Mouse (Mus musculus) lung, embryonic 16.5 days (tissue): ENCODE results near the gene Pdxp. TPM values are rescaled to one million over a fixed set of nuclear protein-coding genes. Genes with fewer than 3 reads are reported as not detected.

Source experiments
- ATAC-seq: fragments of 200-750 bp; cut with Nextera tagmentation; 2 replicates; pipeline ENCODE4 v1.8.0; 2017; ENCODE audit warnings: low read depth, mild to moderate bottlenecking, moderate library complexity
- H3K27ac ChIP-seq: fragments of 300-500 bp; sonication (generic); 2 replicates; pipeline ENCODE4 v1.5.1; 2014; ENCODE audit warnings: mild to moderate bottlenecking, control low read depth, low read length
- H3K27me3 ChIP-seq: fragments of 300-500 bp; sonication (generic); 2 replicates; pipeline ENCODE4 v1.6.1; 2014; ENCODE audit warnings: low read depth, low read length, mixed read lengths; ENCODE audit not compliant: control insufficient read depth, insufficient read depth
- H3K36me3 ChIP-seq: fragments of 300-500 bp; sonication (generic); 2 replicates; pipeline ENCODE4 v1.6.1; 2014; ENCODE audit warnings: low read length; ENCODE audit not compliant: control insufficient read depth, insufficient read depth
- H3K4me1 ChIP-seq: fragments of 300-500 bp; sonication (generic); replicated peaks from 2 replicates; pipeline ENCODE4 v1.6.1; 2014; ENCODE audit warnings: low read length, mixed read lengths; ENCODE audit not compliant: control insufficient read depth, insufficient read depth
- H3K4me2 ChIP-seq: fragments of 300-500 bp; sonication (generic); 2 replicates; pipeline ENCODE4 v1.6.1; 2014; ENCODE audit warnings: low read depth, low read length, control low read depth
- H3K4me3 ChIP-seq: fragments of 300-500 bp; sonication (generic); 2 replicates; pipeline ENCODE4 v1.5.1; 2014; ENCODE audit warnings: mild to moderate bottlenecking, low read length, control low read depth
- H3K9ac ChIP-seq: fragments of 300-500 bp; sonication (generic); 2 replicates; pipeline ENCODE4 v1.6.1; 2014; ENCODE audit warnings: low read length, control low read depth
- H3K9me3 ChIP-seq: fragments of 300-500 bp; sonication (generic); 2 replicates; pipeline ENCODE4 v1.6.1; 2016; ENCODE audit warnings: low read length; ENCODE audit not compliant: control insufficient read depth
- WGBS: fragments of 180-500 bp; shearing (Covaris S2); extraction: QIAGEN DNeasy Blood & Tissue Kit; methylation state at CpG from one replicate; pipeline ENCODE4 v1.1.7; 2014; 5-methylcytosine and 5-hydroxymethylcytosine counted together
- polyA plus RNA-seq: library from polyadenylated mRNA; unstranded; fragments of >200 nt; fragmentation: Nextera tagmentation; extraction: Ambion mirVana; gene quantifications from 2 replicates; pipeline ENCODE4 v1.2.1, GENCODE M21; 2015

The Pdxp gene
- polyA plus RNA-seq, 1 experiment from 2014 or later: 8.0 TPM

DNA sequence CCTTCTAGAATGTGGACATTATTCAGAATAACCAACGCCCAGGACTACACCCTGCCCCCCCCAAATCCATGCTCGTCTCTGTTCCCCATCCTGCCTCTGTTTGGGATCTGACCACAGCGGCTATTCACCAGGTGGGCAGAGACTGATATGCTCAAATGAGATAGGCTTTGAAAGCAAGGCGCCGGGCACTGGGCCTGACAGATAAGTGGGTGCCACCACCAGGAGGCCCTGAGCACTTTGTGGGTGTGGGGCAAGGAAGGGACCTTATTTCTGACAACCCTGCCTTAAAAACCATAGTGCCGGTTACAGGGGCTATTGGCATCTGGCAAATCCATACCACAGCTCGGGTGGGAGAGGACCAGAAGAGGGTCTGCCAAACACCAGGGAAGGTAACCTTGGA, 9.0 kb downstream of the Pdxp start:
- whole genome bisulfite sequencing: 78% methylated on average over 7 of the region's 7 CpGs
- H3K27me3 ChIP-seq: no peaks in the 10 kb centered on the region
- H3K4me1 ChIP-seq: peaks cover 28% of the 10 kb centered on the region
- H3K4me3 ChIP-seq: no peak overlapping the region
- H3K9me3 ChIP-seq: no peaks in the 10 kb centered on the region
- ATAC-seq: no peak
- H3K36me3 ChIP-seq: peaks cover 10% of the 10 kb centered on the region
- H3K4me2 ChIP-seq: no peak overlapping the region
- no peak overlapping the region for H3K9ac ChIP-seq
- no peak overlapping the region for H3K27ac ChIP-seq

GRCm38 (mm10) chr15:78923585-78923984, 9.9 kb downstream of the Pdxp start:
- ATAC-seq: no peak
- no peaks in the 10 kb centered on the region for H3K27me3 ChIP-seq
- no peak overlapping the region for H3K4me3 ChIP-seq
- peaks cover 7% of the 10 kb centered on the region; the same call in 1 of the 2 replicates for H3K36me3 ChIP-seq
- H3K27ac ChIP-seq: no peak overlapping the region
- H3K4me2 ChIP-seq: no peak overlapping the region
- H3K9me3 ChIP-seq: no peaks in the 10 kb centered on the region
- peaks cover 33% of the 10 kb centered on the region for H3K4me1 ChIP-seq
- H3K9ac ChIP-seq: no peak overlapping the region
- whole genome bisulfite sequencing: 69% methylated on average over 6 of the region's 6 CpGs

- Histone ChIP-seq H3K36me3 (no peaks in the 10 kb centered on the region; the same call in 1 of the 2 replicates), H3K4me1 (peaks cover 34% of the 10 kb centered on the region), H3K9me3 (no peaks in the 10 kb centered on the region), H3K27me3 (no peaks in the 10 kb centered on the region), H3K4me2 (no peak overlapping the region), H3K4me3 (no peak overlapping the region), H3K27ac (peak overlapping the region; percentile 97), H3K9ac (peak overlapping the region; percentile 59)
- WGBS: 21% methylated on average over 8 of the region's 8 CpGs
- ATAC-seq: no peak
Measured at GRCm38 (mm10) chr15:78925129-78925528, 11.4 kb downstream of the Pdxp start.

GRCm38 (mm10) chr15:78926021-78926919, 12.6 kb downstream of the Pdxp start, which contains the start of gene Lgals1:
TSS of gene Lgals1 (plus strand) at chr15:78926725.
- Histone ChIP-seq H3K4me2 (peak within 1 kb of the TSS; percentile 69), H3K9me3 (no peaks in the 10 kb centered on the region), H3K4me3 (peak within 1 kb of the TSS; percentile 55), H3K4me1 (peaks cover 34% of the 10 kb centered on the region), H3K9ac (peak within 1 kb of the TSS; percentile 70), H3K36me3 (no peaks in the 10 kb centered on the region; the same call in 1 of the 2 replicates), H3K27me3 (no peaks in the 10 kb centered on the region), H3K27ac (peak within 1 kb of the TSS; percentile 97)
- peak; percentile 85 for ATAC-seq
- 7% methylated on average over 20 of the region's 20 CpGs for WGBS

DNA sequence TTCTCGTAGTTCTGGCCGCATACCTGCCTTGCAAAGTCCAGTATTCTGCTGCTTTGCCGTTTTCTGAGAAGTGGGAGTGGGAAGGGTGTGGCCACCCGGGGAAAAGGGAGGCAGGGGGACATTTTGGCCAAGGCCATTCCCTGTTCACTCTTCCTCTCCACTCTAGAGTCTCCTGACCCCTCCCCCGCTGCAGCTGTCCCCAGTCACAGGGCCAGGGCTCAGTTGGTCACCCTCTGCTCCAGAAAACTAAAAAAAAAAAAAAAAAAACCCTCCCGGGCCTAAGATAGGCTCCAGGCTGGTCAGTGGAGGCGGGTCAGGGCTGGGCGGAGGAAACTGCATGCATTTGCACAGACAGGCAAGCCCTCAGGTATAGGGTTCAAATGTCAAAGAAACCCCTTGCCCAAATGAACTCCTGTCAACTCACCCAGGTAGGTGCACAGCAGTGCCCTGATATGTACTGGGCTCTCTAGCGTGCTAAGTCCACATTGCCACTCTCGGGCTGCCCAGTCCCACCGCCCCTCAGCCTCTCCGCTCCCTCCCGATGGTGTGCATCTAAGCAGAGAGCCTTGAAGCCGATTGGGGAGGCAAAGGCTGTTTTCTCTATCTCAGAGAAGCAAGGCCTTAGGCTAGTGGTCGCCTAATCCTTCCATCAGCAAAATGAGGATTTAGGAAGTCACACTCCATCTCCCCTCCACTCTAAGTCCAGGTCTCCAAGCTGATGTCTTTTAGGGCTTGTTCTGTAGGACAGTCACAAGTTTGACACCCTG, 13.5 kb downstream of the Pdxp start:
- Histone ChIP-seq H3K27me3 (no peaks in the 10 kb centered on the region), H3K9ac (peak overlapping the region; percentile 70), H3K9me3 (no peaks in the 10 kb centered on the region), H3K4me1 (peaks cover 34% of the 10 kb centered on the region), H3K27ac (peak overlapping the region; percentile 97), H3K4me2 (peak overlapping the region; percentile 69), H3K36me3 (no peaks in the 10 kb centered on the region; the same call in 1 of the 2 replicates), H3K4me3 (peak overlapping the region; percentile 55)
- WGBS: 18% methylated on average over 15 of the region's 15 CpGs
- ATAC-seq: peak; percentile 7; the same call in 1 of the 2 replicates

DNA sequence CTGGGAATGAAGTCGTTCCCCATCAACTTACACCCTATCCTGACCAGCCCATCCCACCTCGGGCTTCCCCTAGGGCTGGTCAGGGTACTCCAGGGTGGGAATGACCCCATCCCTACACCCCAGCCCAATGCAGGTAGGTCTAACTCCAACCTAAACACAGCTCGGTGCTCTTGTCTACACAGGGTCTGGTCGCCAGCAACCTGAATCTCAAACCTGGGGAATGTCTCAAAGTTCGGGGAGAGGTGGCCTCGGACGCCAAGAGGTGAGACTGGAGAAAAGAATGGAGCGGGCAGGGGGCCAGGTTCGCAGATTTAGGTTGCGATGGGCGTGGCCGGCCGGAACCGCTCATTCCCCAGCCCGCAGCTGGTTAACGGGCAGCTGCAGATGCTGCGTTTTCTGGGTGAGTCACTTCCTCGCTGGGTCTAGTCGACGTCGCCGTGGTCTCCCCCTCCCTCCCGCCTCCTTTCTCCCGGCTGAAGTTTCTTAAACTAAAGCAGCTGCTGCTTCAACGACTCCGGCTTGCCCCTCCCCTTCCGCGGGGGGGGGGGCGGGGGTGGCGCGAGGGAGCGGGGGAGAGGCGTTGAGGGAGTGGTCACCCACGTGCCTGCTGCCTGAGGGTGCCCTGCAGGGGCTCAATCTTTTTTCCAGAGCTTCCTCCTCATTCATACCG, 14.2 kb downstream of the Pdxp start:
- WGBS: under 1% methylated on average over 30 of the region's 35 CpGs
- Histone ChIP-seq H3K4me1 (peaks cover 34% of the 10 kb centered on the region), H3K27me3 (no peaks in the 10 kb centered on the region), H3K36me3 (no peaks in the 10 kb centered on the region; the same call in 1 of the 2 replicates), H3K4me3 (peak overlapping the region; percentile 55), H3K27ac (peak overlapping the region; percentile 97), H3K4me2 (peak overlapping the region; percentile 69), H3K9me3 (no peaks in the 10 kb centered on the region), H3K9ac (peak overlapping the region; percentile 70)
- ATAC-seq: peak; percentile 63

- Histone ChIP-seq H3K9me3 (no peaks in the 10 kb centered on the region), H3K36me3 (no peaks in the 10 kb centered on the region; the same call in 1 of the 2 replicates), H3K4me1 (peaks cover 34% of the 10 kb centered on the region), H3K9ac (peak overlapping the region; percentile 70; the same call in 1 of the 2 replicates), H3K27ac (peak overlapping the region; percentile 97), H3K4me2 (peak overlapping the region; percentile 69), H3K4me3 (peak overlapping the region; percentile 55), H3K27me3 (no peaks in the 10 kb centered on the region)
- no peak for ATAC-seq
- 53% methylated on average over 7 of the region's 8 CpGs for WGBS
Measured at GRCm38 (mm10) chr15:78928539-78928938, 14.8 kb downstream of the Pdxp start.

GRCm38 (mm10) chr15:78930192-78930706, 16.5 kb downstream of the Pdxp start:
- WGBS: 93% methylated on average over 6 of the region's 6 CpGs
- no peaks in the 10 kb centered on the region for H3K27me3 ChIP-seq
- no peak overlapping the region for H3K4me3 ChIP-seq
- H3K4me2 ChIP-seq: no peak overlapping the region
- H3K36me3 ChIP-seq: no peaks in the 10 kb centered on the region; the same call in 1 of the 2 replicates
- peaks cover 29% of the 10 kb centered on the region for H3K4me1 ChIP-seq
- ATAC-seq: no peak
- H3K9me3 ChIP-seq: no peaks in the 10 kb centered on the region
- no peak overlapping the region for H3K9ac ChIP-seq
- no peak overlapping the region for H3K27ac ChIP-seq
